Mouse (Mus musculus) liver, embryonic 14.5 days (tissue): ENCODE results near the gene Dtl.

Experiments used
- CTCF ChIP-seq: IDR thresholded peaks from 2 replicates; pipeline ENCODE4 v1.5.1; 2016; ENCODE audit warnings: antibody characterized with exemption, low read depth, control low read depth
- EP300 ChIP-seq: IDR thresholded peaks from 2 replicates; pipeline ENCODE4 v1.6.1; 2016; ENCODE audit warnings: antibody characterized with exemption, low read depth

- TF ChIP-seq EP300 (no peak), CTCF (no peak)
These were observed 62.1 kb downstream of the Dtl start for GRCm38 (mm10) chr1:191513195-191513594.
